Mouse (Mus musculus) T-helper 2 cell (primary cell): ENCODE results near the gene Nemf.

ENCODE experiments used
- in situ Hi-C: fragments of 300-600 bp; cut with MboI, MseI; formaldehyde crosslinking; loops from one replicate; pipeline ENCODE4 v1.15.1; 2025; ENCODE audit warnings: high pct_unique_total_duplicates

Gene Nemf

DNA sequence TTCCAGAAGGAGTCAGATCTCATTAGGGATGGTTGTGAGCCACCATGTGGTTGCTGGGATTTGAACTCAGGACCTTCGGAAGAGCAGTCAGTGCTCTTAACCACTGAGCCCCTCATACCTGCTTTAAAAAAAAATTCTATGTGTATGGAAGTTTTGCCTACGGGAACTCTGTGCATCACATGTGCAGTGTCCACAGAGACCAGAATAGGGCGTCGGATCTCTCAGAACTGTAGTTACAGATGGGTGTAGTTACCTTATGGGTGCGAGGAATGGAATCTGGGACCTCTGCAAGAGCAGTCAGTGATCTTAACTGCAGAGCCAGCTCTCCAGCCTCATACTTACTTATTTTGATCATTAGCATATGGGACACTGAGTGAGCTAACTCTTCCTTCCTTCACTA, 94.7 kb downstream of the Nemf start:
- in situ Hi-C loops, result no loop called here
